Mouse (Mus musculus) large intestine, adult 2 months (tissue): ENCODE results near the gene Gm20388. TPM values are rescaled to one million over a fixed set of nuclear protein-coding genes. Genes with fewer than 3 reads are reported as not detected.
"Not testable (repeated sequence)": the region's sequence is repeated elsewhere in the genome, so short reads cannot be mapped to it uniquely, and the experiment has no call there.

Source experiments
- DNase-seq: peaks from one replicate; pipeline ENCODE4 v3.0.0-alpha.2; 2012; ENCODE audit warnings: low read depth, low spot score
- WGBS: fragments of 180-500 bp; shearing (Covaris S2); methylation state at CpG from one replicate; pipeline ENCODE4 v1.1.7; 2018; 5-methylcytosine and 5-hydroxymethylcytosine counted together
- polyA plus RNA-seq: library from polyadenylated mRNA; depleted of rRNA; stranded (reverse); fragments of >200 nt; gene quantifications from 2 replicates; pipeline ENCODE4 v1.2.3, GENCODE M21; 2012

Gene Gm20388
- polyA plus RNA-seq, 1 experiment: 31.5 TPM

DNA sequence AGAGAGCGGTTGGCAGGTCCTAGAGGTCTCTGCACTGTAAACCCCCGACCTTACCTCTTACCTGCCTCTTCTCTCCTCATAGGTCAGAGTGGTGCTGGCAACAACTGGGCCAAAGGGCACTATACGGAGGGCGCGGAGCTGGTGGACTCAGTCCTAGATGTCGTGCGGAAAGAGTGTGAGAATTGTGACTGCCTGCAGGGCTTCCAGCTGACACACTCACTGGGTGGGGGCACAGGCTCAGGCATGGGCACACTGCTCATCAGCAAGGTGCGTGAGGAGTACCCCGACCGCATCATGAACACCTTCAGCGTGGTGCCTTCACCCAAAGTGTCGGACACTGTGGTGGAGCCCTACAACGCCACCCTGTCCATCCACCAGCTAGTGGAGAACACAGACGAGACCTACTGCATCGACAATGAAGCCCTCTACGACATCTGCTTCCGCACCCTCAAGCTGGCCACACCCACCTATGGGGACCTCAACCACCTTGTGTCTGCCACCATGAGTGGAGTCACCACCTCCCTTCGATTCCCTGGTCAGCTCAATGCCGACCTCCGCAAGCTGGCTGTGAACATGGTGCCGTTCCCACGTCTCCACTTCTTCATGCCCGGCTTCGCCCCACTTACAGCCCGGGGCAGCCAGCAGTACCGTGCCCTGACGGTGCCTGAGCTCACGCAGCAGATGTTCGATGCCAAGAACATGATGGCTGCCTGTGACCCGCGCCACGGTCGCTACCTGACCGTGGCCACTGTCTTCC lies 3510.1 kb downstream of the Gm20388 start:
- 91% methylated on average over 34 of the region's 34 CpGs for WGBS
- DNase-seq: no peak

DNA sequence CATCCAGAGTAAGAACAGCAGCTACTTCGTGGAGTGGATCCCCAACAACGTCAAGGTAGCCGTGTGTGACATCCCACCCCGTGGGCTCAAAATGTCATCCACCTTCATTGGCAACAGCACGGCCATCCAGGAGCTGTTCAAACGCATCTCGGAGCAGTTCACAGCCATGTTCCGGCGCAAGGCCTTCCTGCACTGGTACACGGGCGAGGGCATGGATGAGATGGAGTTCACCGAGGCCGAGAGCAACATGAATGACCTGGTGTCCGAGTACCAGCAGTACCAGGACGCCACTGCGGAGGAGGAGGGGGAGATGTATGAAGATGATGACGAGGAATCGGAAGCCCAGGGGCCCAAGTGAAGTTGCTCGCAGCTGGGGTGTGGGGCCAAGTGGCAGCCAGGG lies 3510.7 kb downstream of the Gm20388 start:
- no peak for DNase-seq
- 78% methylated on average over 19 of the region's 19 CpGs for WGBS

- DNase-seq: no peak
- 7% methylated on average over 17 of the region's 17 CpGs for WGBS
These were observed 3511.6 kb downstream of the Gm20388 start for GRCm38 (mm10) chr8:123422056-123422780.

- WGBS: 17% methylated on average over 3 of the region's 3 CpGs
- DNase-seq: no peak
These were observed 3512.1 kb downstream of the Gm20388 start for GRCm38 (mm10) chr8:123422781-123423159.

- DNase-seq: no peak
- 72% methylated on average over 7 of the region's 7 CpGs for WGBS
These were observed 3512.8 kb downstream of the Gm20388 start, which contains the start of gene Def8 for GRCm38 (mm10) chr8:123423441-123423840. Def8 (plus strand) TSS chr8:123423527.

DNA sequence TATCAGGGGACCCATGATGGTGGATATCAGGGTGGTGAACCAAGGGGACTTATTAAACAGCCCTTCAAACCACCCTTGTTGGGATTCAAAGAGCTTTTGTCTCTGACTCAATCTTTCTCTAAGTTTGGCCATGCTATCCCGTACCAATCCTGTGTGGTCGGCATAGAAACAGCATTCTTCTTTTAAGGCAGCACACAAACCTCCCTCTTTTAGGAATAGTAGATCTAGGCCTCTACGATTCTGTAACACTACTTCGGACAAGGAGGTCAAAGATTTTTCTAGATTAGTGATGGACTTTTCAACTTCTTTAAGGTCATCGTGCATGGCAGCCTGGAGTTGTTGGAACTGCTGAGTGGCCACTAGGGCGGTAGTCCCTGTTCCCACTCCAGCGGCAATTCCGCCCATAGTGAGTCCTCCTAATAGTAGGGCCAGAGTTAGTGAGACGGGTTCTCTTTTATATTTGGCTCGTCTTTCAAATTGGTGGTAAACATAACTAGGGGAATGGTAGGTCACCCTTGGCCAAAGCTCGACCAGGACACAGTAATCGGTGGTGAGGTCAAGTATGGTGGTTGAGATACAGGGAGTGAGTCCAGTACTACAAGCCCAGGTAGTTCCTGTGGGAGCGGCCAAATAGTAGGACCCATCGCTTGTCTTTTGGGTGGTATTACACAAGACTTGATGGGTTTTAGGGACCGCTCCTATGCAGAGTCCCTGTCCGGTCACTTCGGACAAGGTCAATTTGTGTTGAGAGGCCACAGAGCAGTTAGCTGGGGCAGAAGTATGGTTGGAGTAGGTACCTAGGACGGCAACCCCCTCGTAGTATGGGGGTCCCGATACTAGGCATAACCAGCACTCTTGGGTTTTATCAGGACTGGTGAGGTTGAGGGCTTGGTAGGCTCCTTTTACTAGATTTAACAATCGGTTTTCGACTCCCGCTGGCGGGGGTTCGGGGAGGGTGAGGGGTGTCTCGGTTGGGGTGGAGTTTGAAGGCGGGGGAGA lies 3516.2 kb downstream of the Gm20388 start:
- DNase-seq: no peak
- WGBS: 96% methylated on average over 27 of the region's 27 CpGs

GRCm38 (mm10) chr8:123427639-123428275 lies 3517.1 kb downstream of the Gm20388 start:
- 97% methylated on average over 24 of the region's 24 CpGs for WGBS
- DNase-seq: no peak

DNA sequence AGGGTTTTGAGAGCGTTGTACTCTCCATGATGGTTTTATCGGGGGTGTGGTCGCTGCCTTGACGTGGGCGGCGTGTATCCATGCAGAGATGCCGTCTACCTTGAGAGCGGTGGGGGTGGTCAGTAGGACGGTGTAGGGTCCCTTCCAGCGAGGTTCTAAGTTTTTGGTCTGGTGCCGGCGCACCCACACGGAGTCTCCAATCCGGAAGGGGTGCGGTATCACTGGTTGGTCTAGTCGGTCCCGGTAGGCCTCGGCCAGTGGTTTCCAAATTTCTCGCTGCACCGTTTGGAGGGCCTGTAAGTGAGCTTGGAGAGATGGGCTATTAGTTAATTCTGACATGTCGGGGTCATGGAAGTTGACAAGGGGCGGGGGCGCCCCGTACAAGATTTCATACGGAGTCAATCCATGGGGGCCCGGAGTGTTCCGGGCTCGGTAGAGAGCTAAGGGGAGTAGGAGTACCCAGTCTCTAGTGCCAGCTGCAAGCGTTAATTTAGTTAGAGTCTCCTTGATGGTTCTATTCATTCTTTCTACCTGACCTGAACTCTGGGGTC lies 3517.8 kb downstream of the Gm20388 start:
- WGBS: 98% methylated on average over 29 of the region's 29 CpGs
- no peak for DNase-seq

DNA sequence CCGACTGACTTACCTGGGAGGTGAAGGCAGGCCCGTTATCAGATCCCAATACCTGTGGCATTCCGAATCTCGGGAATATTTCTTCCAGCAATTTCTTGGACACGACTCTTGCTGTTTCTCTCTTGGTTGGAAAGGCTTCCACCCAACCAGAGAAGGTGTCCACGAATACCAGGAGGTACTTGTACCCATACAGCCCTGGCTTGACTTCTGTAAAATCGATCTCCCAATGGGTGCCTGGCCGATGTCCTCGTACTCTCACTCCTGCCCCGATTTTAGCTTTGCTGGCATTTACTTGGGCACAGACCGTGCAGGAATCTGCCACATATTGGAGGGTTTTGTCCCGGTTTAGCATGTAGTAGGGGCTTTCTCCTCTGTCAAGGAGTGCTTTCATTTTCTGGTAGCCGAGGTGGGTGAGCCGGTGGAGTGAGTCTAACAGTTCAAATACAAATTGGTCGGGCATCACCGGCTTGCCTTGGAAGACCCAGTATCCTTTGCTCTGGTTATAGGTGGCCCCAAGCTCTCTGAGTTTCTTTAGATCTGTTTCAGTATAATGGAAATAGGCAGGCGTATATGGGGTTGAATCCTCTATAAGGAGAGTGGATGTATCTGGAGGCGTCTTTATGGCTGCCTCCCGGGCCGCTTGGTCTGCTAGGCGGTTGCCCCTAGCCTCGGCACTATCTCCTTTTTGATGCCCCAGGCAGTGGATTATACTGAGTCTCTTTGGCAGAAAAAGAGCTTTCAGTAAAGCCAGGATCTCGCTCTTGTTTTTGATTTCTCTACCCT lies 3518.5 kb downstream of the Gm20388 start:
- WGBS: 96% methylated on average over 23 of the region's 23 CpGs
- DNase-seq: no peak

DNA sequence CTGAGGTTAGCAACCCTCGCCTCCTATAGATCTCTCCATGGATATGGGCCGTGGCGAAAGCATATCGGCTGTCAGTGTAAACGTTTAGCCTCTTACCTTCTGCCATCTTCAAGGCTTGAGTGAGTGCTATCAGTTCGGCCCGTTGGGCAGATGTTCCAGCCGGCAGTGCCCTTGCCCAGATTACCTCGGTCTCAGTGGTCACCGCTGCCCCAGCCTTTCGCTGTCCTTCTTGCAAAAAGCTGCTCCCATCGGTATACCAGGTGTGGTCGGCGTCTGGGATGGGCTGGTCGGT lies 3519.0 kb downstream of the Gm20388 start:
- not testable (repeated sequence) for DNase-seq
- 96% methylated on average over 15 of the region's 15 CpGs for WGBS

GRCm38 (mm10) chr8:123430936-123431335 lies 3520.3 kb downstream of the Gm20388 start:
- not testable (repeated sequence) for DNase-seq
- 88% methylated on average over 8 of the region's 8 CpGs for WGBS

DNA sequence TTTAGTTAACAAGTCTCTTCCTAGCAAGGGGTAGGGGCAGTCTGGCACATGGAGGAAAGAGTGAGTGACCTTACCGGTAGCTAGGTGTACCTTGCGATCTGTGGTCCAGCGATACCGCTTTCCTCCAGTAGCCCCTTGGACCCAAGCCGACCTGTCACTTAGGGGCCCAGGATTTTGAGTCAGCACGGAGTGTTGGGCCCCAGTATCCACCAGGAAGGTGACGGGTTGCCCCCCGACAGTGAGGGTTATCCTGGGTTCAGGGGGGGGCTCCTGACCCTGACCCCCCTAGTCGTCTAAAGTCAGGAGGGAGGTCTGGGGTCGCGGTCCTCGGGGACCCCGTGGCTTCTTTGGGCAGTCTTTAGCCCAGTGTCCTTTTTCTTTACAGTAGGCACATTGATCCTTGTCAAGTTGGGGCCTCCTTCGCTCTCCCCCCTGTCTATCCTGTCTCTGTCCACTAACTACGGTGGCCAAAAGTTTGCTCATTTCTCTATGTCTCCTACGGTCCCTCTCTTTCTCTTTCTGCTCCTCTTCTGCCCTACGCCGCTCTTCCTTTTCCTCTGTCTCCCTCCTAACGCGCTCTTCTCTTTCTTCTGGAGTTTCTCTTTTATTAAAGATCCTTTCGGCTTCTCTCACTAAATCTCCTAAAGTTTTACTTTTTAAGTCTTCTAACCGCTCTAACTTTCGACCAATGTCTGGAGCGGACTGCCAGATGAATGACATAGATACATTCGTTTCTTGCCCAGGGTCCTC lies 3521.2 kb downstream of the Gm20388 start:
- no peak for DNase-seq
- WGBS: 95% methylated on average over 25 of the region's 25 CpGs

DNA sequence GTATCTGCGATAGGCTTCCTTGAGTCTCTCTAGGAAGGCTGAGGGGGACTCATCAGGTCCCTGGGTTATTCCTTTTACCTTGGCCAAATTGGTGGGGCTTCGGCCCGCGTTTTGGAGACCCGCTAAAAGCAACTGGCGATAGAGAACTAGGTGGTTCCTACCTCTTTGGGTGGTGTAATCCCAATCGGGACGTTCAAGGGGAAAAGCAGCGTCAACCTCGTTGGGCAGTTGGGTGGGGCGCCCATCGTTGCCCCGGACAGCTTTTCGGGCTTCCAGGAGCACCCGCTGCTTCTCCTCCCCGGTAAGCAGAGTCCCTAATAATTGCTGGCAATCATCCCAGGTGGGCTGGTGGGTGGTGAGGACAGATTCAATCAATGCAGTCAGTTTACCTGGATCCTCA lies 3521.7 kb downstream of the Gm20388 start:
- no peak for DNase-seq
- 95% methylated on average over 16 of the region's 16 CpGs for WGBS

DNA sequence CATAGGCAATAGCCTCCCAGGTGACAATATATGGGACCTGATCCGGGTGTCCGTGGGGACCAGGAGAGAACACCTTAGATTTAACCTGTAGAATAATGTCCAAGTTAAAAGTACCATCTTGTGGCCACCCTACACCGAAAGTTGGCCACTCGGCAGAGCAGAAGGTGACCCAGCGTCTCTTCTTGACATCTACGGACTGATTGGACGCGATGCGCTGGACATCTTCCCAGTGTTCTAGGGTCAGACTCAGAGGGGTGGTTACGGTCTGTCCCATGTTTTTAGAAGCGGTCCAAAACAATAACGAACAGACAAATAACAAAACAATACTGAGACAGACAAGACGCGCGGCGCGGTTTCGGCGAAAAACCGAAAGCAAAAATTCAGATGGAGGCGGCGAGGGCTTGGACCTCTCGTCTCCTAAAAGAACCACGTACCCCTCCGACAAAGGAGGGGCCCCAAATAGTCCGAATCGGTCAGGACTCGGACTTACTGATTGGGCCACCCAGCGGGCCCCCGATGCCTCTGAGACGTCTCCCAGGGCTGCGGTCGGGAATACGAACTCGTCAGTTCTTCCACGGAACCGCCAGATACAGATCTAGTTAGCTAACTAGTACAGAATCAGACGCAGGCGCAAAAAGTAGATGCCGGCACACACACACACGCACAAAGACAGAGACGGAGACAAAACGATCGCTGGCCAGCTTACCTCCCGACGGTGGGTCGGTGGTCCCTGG lies 3522.8 kb downstream of the Gm20388 start:
- 97% methylated on average over 47 of the region's 47 CpGs for WGBS
- DNase-seq: not testable (repeated sequence)

GRCm38 (mm10) chr8:123441788-123442187 lies 3531.1 kb downstream of the Gm20388 start:
- 87% methylated on average over 2 of the region's 2 CpGs for WGBS
- no peak for DNase-seq

GRCm38 (mm10) chr8:123442351-123442750 lies 3531.7 kb downstream of the Gm20388 start:
- no peak for DNase-seq
- 79% methylated on average over 5 of the region's 5 CpGs for WGBS

DNA sequence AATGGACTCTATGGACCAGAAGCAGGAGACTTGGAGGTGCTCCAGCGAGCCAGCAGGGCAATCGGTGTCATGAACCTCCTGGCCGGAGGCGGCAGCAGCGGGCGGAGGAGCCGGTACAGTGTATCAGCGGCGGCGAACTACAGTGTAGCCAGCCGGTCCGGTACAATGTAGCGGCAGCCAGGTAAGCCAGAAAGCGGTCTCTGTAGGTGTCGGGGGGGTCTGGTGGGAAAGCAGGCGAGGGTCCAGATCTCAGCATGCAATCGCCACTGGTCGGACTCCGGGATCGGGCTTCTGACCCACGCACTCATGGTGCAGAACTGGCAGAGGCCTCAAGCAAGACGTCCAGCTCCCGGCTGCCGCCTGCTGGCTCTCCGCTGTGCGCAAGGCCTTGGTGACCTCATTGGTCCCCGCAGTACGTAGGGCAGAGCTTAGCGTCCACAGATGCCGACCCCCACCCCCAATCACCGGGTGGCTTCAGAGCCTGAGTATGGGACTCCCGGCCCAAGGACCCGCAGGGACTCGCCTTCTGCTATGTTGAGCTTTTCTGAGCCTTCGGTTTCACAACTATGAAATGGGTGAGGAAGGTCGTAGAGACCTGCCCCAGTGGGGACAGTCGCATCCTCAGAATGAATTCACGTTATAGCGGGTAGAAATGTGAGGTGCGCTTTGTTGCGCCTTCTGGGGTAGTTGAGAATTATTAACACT lies 3532.4 kb downstream of the Gm20388 start:
- WGBS: under 1% methylated on average over 41 of the region's 41 CpGs

More for the DNA sequence above, 3532.4 kb downstream of the Gm20388 start:
- DNase-seq: peak; percentile 67
